Mouse (Mus musculus) cortical plate, adult 2 months (tissue): ENCODE data around the gene Atp6v1c2.

Experiments used
- CTCF ChIP-seq: fragments of 200-500 bp; IDR thresholded peaks from 2 replicates; pipeline ENCODE4 v1.5.1; 2011; ENCODE audit warnings: mild to moderate bottlenecking, control low read depth, low read length; ENCODE audit not compliant: insufficient read depth; ENCODE audit errors: extremely low read depth
- POLR2A ChIP-seq: fragments of 200-500 bp; IDR thresholded peaks from 2 replicates; pipeline ENCODE4 v1.6.1; 2011; ENCODE audit warnings: mild to moderate bottlenecking, low read length, control low read depth; ENCODE audit not compliant: insufficient read depth; ENCODE audit errors: extremely low read depth

GRCm38 (mm10) chr12:17358981-17359380 is 29.8 kb upstream of the Atp6v1c2 start:
- TF ChIP-seq CTCF (peak; percentile 24; the same call in 1 of the 2 replicates), POLR2A (no peak)
